Mouse (Mus musculus) heart, adult 11 months (tissue): ENCODE measurements at regions not wholly inside any gene's neighbourhood (a gene's known extent, or its start where the extent isn't known, plus 50 kb on each side); places are given as distances from the start of the nearest gene placed in this dataset.

Source experiments
- DNase-seq: peaks from one replicate; pipeline ENCODE4 v3.0.0; 2022

DNA sequence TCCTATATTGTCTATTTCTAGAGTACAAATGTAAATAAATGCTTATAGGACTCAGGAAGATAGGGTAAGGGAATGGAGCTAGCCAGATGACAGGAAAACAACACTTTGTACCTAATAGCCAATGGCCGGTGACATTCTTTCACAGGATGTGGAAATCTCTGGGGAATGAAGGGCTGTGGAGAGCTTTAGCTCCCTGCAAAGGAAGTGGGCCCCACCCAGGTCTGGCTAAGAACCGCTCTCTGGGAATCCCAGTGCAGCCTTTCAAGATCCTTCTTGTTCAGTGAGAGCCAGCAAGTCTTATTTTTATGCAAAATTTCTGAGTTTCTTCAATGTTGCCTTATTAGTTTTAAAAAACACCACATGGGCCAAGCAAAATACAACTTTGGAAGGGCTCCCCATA lies 54.7 kb upstream of the Pappa2 start:
- peak; percentile 99 for DNase-seq

DNA sequence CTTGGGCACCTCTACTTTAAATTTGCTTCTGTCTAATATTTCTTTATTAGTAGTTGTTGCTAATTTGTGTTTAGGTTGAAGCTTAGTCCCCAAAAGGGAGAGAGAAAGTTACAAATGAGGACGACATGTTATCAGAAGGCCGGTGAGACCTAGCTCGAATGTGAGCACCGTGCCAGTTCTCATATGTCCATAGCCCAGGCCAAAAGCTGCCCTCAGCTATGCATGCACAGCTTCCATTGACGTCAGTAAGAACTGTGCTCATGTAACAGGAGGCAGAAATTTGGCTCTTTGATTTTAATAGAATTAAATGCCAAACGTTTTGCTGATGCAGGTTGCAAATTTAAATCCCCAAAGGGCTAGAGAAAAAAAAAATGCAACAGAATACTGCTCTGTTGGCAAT lies 56.1 kb upstream of the Pappa2 start:
- peak; percentile 87 for DNase-seq

DNA sequence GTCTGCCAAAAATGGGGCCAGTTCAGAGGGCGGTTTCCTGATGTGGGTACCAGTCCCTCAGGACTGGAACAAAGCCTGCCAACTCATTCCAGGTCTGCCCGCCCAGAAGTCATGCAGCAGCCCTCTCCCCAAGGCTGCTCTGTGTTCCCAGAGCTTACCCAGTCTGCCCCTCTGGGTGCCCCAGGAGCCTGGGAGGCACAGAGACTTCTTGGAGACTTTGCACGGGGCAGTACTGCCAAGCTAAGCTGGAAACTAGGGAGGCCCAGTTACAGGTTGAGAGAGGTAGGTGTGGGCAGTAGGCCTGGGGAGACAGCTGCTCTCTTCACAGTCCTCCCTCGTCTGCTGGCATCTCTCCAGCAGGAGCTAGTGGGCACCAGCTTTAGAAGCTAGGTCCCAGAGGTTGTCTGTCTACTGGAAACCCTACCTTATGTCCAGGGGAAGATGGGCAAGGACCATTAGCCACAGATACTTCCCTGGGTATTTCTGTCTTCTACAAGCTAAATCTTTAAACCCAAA lies 65.6 kb upstream of the Pappa2 start:
- peak; percentile 57 for DNase-seq

DNA sequence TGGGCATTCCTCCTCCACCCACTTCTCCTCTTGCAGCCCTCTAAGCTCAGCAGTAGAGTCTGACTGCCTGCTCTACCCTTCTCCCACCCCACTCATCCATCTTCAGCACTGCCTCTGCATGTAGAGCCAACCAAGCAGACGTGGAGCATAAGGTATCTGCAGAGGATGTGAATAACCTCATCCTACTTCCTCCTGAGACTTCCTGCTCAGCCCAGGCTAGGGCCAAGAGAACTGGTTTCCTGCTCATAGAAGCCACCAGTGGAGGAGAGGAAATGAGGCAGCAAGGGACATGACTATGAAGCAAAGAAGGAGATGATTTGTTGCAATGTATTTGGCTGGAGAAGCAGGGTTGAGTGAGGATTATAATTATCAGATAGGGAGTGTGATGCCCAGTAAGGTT lies 84.7 kb upstream of the Pappa2 start:
- DNase-seq = peak; percentile 93

DNA sequence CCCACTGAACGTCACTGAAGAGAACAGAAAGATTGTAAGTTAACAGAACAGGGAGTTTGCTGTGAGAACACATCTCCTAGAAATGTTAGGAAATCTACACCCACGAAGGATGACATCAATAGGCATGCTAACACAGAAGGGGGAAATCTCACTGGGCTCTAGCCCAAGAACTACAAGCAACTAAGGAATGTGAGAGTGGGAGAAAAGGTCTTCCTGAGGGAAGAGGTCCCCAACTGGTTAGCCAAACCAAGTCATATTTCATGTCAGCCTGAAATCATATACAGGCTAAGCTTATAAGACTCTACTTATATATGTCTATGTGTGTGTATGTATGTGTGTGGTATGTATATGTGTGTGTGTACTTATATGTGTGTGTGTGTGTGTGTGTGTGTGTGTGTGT lies 118.9 kb upstream of the Pappa2 start:
- DNase-seq = no peak

DNA sequence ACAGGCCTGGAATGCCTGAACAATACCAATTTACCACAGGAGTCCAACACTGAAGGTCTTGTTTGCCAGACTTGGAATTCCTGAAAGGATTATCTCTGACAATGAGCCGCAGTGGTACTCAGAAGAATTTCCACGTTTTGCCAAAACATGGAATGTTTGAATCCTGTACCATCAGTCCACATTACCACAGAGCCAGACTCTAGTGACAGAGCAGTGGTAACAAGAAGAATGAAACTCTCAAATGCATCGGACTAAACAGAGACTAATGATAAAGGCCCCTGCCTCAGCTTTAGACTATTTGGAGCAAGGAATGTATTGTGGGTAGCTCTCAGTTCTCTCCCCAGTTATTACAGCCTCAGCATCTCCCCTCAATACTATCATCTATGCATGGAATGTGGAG lies 109.9 kb upstream of the Cop1 start:
- DNase-seq = no peak

DNA sequence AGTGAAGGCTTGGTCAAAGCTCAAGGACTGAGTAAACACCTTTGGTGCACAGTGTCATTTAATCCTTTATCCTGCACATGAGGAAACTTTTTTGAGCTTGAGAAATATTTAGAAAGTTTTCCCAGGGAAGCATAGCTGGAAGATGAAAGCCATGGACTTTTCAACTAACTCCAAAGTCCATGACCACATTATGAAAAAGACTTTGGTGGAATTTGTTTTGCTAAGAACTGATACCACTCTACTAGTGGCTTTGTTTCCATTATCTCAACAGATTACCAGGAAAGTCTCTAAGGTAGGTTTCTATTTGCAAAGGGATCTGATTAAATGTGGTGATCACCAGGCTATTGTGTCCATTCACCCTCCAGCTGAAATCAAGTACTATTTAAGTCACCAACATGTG lies 107.2 kb upstream of the Cop1 start:
- no peak for DNase-seq

DNA sequence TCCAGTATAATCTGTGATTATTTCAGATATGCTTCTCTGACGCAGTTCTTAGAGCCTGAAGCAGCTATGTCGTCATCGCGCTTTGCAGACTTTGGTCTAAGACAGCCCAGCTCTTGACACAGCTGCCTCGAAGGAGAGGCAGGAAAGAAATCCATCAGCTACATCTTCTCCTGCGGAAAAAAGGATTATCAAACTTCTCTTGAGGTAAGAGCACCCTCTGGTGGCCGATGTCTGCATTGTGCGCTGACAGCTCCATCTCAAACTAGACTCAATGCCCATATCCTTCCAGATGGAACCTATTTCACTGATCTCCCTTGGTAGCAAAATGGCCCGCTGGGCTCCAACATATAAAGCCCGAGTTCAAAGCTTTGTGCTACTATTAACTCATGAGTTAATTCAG lies 96.8 kb upstream of the Cop1 start:
- DNase-seq = peak; percentile 90

DNA sequence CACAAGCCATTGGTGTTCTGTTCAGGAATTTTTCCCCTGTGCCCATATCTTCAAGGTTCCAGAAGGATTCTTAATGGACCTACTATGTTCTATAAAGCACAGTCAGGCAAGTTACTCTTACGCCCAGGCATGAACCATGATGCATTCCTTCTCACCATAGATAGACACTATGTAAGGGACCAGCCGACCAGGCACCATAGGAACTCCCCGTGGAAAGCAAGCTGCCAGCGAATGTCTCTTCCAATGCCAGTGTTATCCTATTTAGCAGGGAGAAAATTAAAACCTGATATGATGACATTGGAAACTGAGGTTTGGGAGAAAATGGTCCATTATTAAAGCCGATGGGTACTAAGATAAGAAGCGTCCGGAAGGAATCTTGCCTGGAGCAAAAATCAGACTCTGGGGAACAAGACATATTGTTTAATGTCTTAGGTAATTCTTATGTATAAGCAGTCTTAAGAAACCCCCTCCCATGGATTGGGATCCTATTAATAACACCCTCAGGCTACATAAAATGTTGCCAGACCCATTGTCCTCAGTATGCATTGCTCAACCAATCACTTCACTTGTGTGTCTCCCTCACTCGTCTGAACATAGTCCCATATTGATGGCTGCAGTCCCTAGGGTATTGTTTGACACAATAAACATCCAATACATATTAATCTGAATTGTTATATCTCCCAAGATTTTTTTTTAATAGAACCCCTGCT lies 84.2 kb upstream of the Cop1 start:
- DNase-seq = no peak

DNA sequence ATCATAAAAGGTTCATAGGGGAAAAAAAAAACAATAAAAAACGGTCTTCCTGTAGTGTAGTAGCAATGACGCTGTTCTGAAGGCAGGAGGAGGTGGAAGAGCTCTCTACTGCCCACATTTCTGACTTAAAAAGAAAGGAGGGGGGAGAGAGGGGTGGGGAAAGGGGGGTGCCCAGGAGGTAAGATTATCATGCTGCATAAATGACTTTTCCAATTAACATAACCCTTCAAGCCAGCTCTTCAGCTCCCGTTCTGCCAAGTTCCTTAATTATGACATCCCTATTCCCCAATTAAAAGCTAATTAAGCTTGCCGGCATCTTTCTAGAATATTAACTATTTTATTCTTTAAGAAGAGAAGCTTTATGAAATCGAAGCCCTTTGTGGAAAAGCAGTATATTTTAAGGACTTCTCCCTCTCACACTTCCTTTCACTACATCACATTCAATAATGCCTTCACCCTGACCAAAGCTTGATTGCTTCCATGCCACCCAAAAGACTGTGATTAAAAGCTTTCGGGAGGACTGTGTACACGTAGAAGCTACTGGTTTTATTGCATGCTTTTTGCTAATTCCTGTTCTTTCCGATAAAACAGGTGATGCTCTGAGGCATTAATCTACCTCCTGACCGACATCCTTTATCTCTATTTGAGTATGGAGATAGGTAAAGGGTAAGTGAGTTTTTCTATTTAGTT lies 83.5 kb upstream of the Cop1 start:
- DNase-seq = no peak

DNA sequence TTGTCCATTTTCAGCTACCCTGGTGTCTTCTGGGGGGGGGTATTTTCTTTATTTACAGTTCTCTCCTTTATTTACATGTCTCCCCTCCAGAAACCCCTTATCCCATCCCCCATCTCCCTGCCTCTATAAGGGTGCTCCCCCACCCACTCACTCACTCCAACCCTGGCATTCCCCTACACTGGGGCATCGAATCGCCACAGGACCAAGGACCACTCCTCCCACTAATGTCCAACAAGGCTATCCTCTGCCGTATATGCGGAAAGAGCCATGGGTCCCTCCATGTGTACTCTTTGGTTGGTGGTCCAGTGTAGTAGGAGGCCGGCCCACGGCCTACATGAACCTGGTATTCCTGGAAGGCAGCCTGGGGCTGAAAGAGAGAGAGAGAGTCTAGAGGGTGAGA lies 82.9 kb upstream of the Cop1 start:
- no peak for DNase-seq

DNA sequence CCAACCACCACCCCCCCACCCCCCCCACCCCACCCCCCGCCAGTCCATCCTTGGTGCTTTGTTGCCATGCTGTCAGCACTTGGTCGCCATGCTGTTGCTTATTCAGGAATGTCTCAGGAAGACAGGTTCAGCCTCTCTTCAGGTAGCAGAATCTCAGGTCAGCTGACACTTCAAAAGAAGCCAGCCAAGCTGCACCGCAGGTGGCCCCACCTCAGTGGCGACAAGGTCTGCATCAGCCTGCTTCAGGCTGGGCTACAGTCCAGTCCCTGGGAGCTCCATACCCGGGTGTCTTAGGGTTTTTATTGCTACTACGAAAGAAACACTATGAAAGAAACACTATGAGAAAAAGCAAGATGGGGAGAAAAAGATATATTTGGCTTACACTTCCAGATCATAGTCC lies 82.4 kb upstream of the Cop1 start:
- DNase-seq = no peak

DNA sequence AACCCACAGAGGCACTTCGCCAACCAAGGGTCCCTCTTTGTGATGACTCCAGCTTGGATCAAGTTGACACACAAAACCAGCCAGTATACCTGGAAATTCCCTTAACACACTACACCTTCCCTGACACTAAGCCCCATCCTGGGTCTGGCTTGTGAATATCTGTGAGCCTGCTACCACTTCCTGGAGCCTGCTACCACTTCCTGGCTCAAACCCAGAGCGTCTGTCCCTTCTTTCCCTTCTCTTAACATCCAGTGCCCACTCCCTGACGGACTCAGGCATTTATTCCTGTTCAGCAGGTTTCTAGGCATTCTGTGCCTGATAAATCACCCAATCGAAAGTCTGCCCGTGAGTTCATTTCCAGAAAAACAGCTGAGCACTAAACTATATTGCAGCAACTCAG lies 81.8 kb upstream of the Cop1 start:
- DNase-seq = no peak

DNA sequence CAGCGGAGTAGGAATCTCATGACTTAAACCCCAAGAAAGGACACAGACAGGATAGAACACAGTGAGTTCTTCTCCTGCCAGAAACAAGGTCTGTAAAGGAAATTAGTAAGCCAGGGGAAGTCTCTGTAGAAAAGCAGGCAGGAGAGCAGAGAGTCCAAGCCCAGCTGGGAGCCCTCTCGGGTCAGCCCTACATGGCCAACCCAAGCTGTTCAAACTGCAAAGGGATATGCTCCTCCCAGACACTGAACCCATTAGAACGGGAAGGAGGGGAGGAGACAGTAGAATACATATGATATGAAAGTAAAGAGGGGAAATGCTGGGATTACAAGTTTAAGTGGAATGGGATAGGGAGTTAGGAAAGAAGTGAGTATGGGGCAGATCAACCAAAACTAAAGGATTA lies 75.7 kb upstream of the Cop1 start:
- DNase-seq = no peak

DNA sequence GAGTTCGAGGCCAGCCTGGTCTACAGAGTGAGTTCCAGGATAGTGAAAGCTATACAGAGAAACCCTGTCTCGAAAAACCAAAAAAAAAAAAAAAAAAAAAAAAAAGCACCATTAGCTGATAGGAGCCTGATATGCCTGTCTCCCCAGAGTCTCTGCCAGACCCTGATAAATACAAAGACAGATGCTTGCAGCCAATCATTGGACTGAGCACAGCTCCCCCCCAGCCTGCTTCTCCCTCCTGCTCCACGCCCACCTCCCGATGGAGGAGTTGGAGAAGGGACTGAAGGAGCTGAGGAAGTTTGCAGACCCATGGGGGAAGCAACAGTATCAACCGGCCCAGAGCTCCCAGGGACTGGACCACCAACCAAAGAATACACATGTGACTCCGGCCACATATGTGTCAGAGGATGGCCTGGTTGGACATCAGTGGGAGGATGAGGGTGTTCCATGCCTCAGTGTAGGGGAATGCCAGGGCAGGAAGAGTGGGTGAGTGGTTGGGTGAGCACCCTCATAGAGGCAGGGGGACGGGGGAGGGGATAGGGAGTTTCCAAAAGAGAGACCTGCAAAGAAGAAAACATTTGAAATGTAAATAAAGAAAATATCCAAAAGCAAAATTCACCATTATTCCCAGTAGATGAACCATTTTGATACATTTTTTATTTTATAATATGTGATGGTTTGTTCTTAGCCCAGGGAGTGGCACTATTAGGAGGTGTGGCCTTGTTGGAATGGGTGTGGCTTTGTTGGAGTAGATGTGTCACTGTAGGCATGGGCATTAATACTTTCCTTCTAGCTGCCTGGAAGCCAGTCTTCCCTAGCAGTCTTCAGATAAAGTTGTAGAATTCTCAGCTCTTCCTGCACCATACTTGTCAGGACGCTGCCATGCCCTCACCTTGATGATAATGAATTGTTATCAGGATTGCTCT lies 71.8 kb upstream of the Cop1 start:
- DNase-seq = no peak

DNA sequence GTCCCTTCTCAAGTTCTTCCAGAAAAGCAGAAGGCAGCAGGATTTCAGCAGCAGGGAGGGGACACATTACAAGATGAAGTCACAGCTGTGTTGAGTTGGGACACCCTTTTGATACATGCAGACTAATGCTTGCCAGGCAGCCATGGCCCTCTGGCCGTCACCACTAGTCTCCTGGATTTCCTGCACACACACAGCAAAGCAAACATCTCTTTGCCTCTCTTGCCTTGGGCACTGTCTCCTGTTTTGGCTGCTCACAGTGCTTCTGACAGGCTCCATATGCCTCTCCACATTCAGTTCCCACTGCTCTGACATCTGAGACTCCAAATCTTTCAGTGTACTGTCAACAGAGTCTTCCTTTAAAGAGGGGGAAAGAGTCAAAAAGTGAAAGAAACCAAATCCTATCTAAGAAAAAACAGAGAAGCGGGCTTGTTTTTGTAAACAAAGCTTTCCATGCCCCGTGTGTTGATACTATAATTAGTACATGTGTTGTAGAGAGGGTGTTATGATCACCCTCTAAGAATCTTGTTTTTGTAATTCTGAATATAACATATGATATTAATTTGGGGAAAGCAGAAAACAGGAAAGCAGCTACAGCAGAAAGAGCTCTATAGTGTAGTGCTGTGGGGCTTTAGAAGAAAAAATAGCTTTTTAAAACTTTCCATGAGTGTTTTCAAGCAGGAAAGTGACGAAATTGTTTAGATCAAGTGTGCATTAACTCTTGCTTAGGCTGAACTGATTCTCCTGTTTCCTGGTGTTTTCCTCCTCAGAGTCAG lies 68.8 kb upstream of the Cop1 start:
- DNase-seq = peak; percentile 98

DNA sequence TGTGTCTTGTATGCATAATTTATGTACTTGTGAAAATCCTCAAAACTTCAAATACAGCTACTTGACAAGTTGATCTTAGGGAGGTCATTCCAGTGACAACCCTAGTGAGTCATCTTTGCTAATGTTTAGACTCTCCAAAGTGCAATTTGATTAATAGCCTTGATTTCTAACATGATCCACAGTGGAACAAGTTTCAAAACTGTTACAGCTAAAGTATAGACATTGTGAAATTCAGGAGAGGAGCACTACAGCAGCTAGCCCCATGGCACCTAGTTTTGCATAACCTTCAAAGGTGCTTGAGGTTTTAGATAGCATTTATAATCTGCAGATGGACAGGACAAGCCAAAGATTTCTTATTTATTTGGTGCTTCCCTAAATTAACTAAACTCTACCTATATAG lies 50.1 kb upstream of the Cop1 start:
- no peak for DNase-seq
